Mouse (Mus musculus): ENCODE results near the gene Impdh1. TPM values are rescaled to one million over a fixed set of nuclear protein-coding genes. Genes with fewer than 3 reads are reported as not detected.
"Not testable (repeated sequence)": the region's sequence is repeated elsewhere in the genome, so short reads cannot be mapped to it uniquely, and the experiment has no call there.

Impdh1 gene
- 10 to 100 TPM; 63.5 to 69.7 TPM for total RNA-seq (2021)

GRCm38 (mm10) chr6:29215881-29216501 is at the start of gene Impdh1:
Impdh1 (minus strand) TSS chr6:29216364.
- DNase-seq (ENCODE audit: low spot score in 2 of 2), result peak; percentile 48 to 57
- intact Hi-C loops (cut with DNase I), result no loop called here

DNA sequence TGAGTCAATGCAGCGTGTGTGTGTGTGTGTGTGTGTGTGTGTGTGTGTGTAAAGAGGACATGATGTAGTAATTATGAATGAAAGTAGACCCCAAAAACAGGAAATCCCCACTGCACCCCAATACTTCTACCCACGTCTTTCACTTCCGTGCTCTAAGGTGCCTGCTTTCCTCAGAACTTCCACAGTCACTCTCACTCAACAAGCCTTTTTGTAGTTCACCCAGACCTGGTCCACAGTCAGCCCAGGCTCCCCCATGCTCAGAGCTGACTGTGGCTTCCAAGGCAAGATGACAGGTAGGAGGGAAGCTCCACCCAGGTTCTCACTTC is 48.3 kb upstream of the Impdh1 start:
- intact Hi-C loops (cut with DNase I), result no loop called here
- no peak for DNase-seq (ENCODE audit: low spot score in 2 of 2)

DNA sequence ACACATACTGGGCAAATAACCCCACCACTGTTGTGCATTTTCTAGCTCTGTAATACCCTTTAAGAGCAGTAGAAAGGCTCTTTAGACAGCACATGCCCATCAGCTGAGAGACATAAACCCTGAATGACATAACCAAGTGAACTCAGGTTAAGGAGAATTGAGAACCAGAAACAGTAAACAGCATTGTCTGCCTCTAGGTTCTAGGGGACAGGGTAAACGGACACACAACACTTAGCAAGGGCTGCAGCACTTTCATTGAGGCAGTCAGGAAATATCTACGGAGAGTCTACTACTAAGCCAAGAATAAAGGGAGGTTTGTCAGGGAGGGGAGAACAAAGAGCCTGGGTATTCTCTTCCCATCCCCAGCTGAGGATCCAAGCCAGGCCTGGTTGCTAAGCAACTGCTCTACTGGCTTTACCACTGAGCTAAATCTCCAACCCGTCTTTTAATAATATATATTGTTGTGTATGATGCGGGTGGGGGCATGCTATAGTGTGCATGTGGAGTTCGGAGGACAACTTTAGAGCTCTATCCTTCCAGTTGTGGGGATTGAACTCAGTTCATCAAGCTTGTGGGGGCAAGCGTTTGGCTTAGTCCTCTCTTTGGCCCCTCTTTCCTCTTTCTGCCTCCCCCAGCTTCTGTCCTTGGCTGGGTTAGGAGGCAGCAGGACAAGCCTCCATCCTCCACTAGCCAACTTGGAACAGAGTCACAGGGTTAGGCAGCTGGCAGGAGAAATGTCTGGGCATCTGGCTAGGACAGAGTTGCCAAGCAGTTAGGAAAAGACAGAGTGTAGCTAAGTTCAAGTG is 47.7 kb upstream of the Impdh1 start:
- DNase-seq (ENCODE audit: low spot score in 2 of 2), result peak; percentile 19 to 28
- intact Hi-C loops (cut with DNase I), result no loop called here

DNA sequence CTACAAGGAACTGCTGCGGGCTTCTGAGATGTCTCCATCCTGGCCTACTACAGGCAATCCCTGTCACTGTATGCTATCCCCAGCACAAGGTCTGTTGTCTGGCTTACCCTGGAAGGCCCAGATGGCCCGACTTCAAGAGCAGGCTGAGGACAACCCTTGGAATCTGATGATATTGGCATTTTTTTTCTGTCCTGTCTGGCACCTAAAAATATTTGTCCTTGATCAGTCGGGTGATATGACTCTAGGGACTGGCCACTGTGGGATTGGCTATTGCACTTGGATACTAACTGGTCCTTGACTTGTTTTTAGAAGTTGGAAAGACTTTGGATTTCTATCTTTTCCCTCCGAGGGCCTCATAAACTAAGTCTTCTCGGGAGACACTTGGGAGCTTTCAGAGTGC is 45.7 kb upstream of the Impdh1 start:
- no peak for DNase-seq (ENCODE audit: low spot score in 2 of 2)
- intact Hi-C loops (cut with DNase I), result no loop called here

- intact Hi-C loops (cut with DNase I), result no loop called here
- DNase-seq (ENCODE audit: low spot score in 2 of 2), result no peak
These were observed 43.3 kb upstream of the Impdh1 start for GRCm38 (mm10) chr6:29259418-29259817.

DNA sequence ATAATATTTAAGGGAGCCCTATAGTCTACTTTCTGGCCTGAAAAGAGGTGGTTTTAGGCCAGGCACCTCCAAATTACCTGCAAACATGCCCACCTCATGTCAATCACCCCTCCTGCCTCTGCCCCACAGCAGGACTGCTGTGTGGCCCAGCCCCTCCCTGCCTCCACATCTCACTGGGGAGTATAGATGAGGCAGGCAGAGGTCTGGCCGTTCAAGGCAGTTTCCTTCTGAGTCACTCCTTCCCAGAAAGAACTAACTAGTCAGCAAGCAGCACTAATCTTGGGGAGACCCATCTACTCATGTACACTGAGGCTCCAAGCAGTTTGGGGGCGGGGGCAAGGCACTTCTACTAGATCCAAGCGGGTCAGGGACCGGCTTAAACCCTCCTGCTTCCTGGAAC is 30.9 kb upstream of the Impdh1 start:
- DNase-seq (ENCODE audit: low spot score in 2 of 2), result no peak
- intact Hi-C loops (cut with DNase I), result no loop called here

GRCm38 (mm10) chr6:29246585-29246984 is 30.4 kb upstream of the Impdh1 start:
- intact Hi-C loops (cut with DNase I), result no loop called here
- DNase-seq (ENCODE audit: low spot score in 2 of 2), result no peak

DNA sequence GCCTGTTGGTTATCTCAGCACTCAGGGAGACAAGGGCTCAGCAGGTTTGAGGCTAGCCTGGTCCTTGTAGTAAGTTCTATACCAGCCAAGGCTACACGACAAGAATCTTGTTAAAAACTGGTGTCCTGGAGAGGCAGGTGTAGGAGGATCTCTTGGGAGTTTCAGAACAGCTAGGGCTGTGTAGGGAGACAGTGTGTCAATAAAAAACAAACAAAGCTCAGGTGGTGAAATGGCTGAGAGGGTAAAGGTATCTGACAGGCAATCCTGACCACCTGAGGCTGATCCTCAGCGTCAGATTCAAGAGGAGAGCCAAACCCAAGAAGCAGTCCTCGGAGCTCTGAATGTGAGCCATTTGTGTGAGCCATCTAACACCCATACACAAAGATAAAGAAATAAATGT is 30.0 kb upstream of the Impdh1 start:
- DNase-seq (ENCODE audit: low spot score in 2 of 2), result no peak
- intact Hi-C loops (cut with DNase I), result no loop called here

- intact Hi-C loops (cut with DNase I), result no loop called here
- DNase-seq (ENCODE audit: low spot score in 2 of 2), result no peak
These were observed 29.3 kb upstream of the Impdh1 start for GRCm38 (mm10) chr6:29245272-29246120.

GRCm38 (mm10) chr6:29242265-29242664 is 26.1 kb upstream of the Impdh1 start:
- intact Hi-C loops (cut with DNase I), result loop anchor here (5.0 kb wide), 1 partner anchor 35 kb away; the partner anchor contains the start of gene Fam71f2
- no peak for DNase-seq (ENCODE audit: low spot score in 2 of 2)

DNA sequence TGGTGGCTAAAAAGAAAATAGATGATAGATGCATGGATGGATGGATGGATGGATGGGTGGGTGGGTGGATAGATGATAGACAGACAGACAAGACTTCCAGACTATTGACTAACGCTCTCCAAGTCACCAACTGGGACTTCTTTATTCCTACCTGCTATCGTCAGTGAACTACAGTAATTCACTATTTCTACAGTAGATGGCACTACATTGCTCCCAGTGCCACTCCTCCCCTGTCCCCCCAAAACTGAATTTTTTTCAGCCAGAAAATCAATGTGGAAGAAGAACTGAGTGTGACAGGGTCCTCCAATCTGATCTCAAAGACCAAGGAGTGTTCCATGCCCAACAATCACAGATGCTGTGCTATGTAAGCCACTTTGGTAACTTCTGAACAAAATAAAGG is 25.5 kb upstream of the Impdh1 start:
- intact Hi-C loops (cut with DNase I), result loop anchor here (5.0 kb wide), 1 partner anchor 36 kb away; the partner anchor contains the start of gene Fam71f2
- DNase-seq (ENCODE audit: low spot score in 2 of 2), result no peak

- no peak for DNase-seq (ENCODE audit: low spot score in 2 of 2)
- intact Hi-C loops (cut with DNase I), result loop anchor here (1.0 to 5.0 kb wide), 2 partner anchors 36 kb away; partner anchors contain the start of gene Fam71f2
These were observed 24.6 kb upstream of the Impdh1 start for GRCm38 (mm10) chr6:29240806-29241205.

DNA sequence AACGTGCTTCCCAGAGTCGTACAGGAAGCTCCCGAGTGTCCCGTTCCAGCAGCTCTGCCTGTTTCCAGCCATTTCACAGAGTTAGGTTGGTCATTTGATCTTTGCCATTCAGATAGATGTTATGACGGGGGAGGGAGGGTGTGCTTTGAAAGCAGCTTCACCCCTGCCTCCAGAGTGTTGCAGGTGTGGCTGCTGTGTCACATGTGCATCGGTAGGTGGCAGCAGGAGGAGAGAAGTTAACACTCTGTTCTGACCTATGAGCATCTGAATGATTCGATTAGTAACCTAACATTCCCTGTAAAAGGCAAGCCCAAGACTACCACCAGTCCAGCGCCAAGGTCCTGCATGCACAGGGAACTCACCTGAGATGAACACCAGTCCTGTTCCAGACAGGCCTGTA is 18.1 kb upstream of the Impdh1 start:
- intact Hi-C loops (cut with DNase I), result no loop called here
- DNase-seq (ENCODE audit: low spot score in 2 of 2), result no peak

DNA sequence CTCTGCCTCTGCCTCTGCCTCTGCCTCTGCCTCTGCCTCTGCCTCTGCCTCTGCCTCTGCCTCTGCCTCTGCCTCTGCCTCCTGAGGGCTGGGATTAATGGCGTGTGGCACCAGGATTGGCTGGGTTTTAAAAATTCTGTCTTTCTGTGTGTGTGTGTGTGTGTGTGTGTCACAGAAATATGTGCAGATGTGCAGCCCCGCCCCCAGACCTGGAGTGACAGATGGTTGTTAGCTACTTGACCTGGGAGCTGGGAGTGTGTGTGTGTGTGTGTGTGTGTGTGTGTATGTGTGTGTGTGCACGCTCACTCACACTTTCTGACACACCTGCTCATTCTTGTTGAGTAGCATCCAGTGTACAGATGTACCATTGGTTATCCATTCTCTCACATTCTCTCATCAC is 17.5 kb upstream of the Impdh1 start:
- intact Hi-C loops (cut with DNase I), result no loop called here
- DNase-seq (ENCODE audit: low spot score in 2 of 2), result no peak

GRCm38 (mm10) chr6:29232321-29232720 is 16.2 kb upstream of the Impdh1 start:
- DNase-seq (ENCODE audit: low spot score in 2 of 2), result no peak
- intact Hi-C loops (cut with DNase I), result no loop called here

- intact Hi-C loops (cut with DNase I), result no loop called here
- no peak for DNase-seq (ENCODE audit: low spot score in 2 of 2)
These were observed 15.6 kb upstream of the Impdh1 start for GRCm38 (mm10) chr6:29231799-29232198.

GRCm38 (mm10) chr6:29230386-29230785 is 14.2 kb upstream of the Impdh1 start:
- intact Hi-C loops (cut with DNase I), result no loop called here
- DNase-seq (ENCODE audit: low spot score in 2 of 2), result no peak

- intact Hi-C loops (cut with DNase I), result no loop called here
These were observed 13.2 kb upstream of the Impdh1 start for GRCm38 (mm10) chr6:29229265-29229913.

DNA sequence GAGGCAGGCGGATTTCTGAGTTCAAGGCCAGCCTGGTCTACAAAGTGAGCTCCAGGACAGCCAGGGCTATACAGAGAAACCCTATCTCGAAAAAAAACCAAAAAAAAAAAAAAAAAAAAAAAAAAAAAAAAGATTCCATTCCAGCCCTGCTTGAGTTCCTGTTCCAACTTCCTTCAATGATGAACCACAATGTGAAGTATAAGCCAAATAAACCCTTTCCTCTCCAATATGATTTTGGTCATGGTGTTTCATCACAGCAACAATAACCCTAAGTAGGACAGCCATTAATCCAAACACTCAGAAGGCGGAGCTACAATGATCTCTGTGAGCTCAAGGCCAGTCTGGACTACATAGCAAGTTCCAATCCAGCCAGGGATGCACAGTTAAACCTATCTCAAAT is 1.6 kb upstream of the Impdh1 start:
- intact Hi-C loops (cut with DNase I); DNase-seq (ENCODE audit: low spot score in 2 of 2): not testable (repeated sequence)

More at GRCm38 (mm10) chr6:29229265-29229913, 13.2 kb upstream of the Impdh1 start:
- DNase-seq (ENCODE audit: low spot score in 2 of 2), result no peak

DNA sequence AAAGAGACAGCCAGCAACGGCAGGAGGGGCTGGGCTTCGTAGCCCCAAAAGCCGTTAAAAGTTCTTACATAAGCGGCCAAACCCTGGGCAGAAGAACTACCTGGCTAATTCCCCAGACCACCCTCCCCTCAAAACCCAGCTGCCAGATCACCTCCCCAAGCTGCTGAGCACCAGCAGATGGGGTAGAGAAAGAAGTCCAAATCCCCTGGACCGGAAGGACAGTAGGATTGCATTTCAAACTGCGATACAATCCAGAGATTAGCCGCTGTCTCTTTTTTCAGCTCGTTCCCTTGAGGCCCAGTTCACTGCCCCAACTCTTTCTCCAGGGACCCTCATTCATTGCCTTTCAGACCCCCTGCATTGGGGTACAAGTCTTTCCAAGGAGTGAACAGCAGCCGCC is 983 bp downstream of the Impdh1 start:
- intact Hi-C loops (cut with DNase I), result no loop called here
- DNase-seq (ENCODE audit: low spot score in 2 of 2), result no peak
